Mouse (Mus musculus) lung, embryonic 16.5 days (tissue): ENCODE results near the gene Zfp335. TPM values are rescaled to one million over a fixed set of nuclear protein-coding genes. Genes with fewer than 3 reads are reported as not detected.
A peak's percentile ranks its signal among the peaks of the same experiment; 100 is the strongest.

Experiments
- ATAC-seq: fragments of 200-750 bp; cut with Nextera tagmentation; 2 replicates; pipeline ENCODE4 v1.8.0; 2017; ENCODE audit warnings: low read depth, mild to moderate bottlenecking, moderate library complexity
- H3K27ac ChIP-seq: fragments of 300-500 bp; sonication (generic); 2 replicates; pipeline ENCODE4 v1.5.1; 2014; ENCODE audit warnings: mild to moderate bottlenecking, control low read depth, low read length
- H3K27me3 ChIP-seq: fragments of 300-500 bp; sonication (generic); 2 replicates; pipeline ENCODE4 v1.6.1; 2014; ENCODE audit warnings: low read depth, low read length, mixed read lengths; ENCODE audit not compliant: control insufficient read depth, insufficient read depth
- H3K36me3 ChIP-seq: fragments of 300-500 bp; sonication (generic); 2 replicates; pipeline ENCODE4 v1.6.1; 2014; ENCODE audit warnings: low read length; ENCODE audit not compliant: control insufficient read depth, insufficient read depth
- H3K4me1 ChIP-seq: fragments of 300-500 bp; sonication (generic); replicated peaks from 2 replicates; pipeline ENCODE4 v1.6.1; 2014; ENCODE audit warnings: low read length, mixed read lengths; ENCODE audit not compliant: control insufficient read depth, insufficient read depth
- H3K4me2 ChIP-seq: fragments of 300-500 bp; sonication (generic); 2 replicates; pipeline ENCODE4 v1.6.1; 2014; ENCODE audit warnings: low read depth, low read length, control low read depth
- H3K4me3 ChIP-seq: fragments of 300-500 bp; sonication (generic); 2 replicates; pipeline ENCODE4 v1.5.1; 2014; ENCODE audit warnings: mild to moderate bottlenecking, low read length, control low read depth
- H3K9ac ChIP-seq: fragments of 300-500 bp; sonication (generic); 2 replicates; pipeline ENCODE4 v1.6.1; 2014; ENCODE audit warnings: low read length, control low read depth
- H3K9me3 ChIP-seq: fragments of 300-500 bp; sonication (generic); 2 replicates; pipeline ENCODE4 v1.6.1; 2016; ENCODE audit warnings: low read length; ENCODE audit not compliant: control insufficient read depth
- WGBS: fragments of 180-500 bp; shearing (Covaris S2); extraction: QIAGEN DNeasy Blood & Tissue Kit; methylation state at CpG from one replicate; pipeline ENCODE4 v1.1.7; 2014; 5-methylcytosine and 5-hydroxymethylcytosine counted together
- polyA plus RNA-seq: library from polyadenylated mRNA; unstranded; fragments of >200 nt; fragmentation: Nextera tagmentation; extraction: Ambion mirVana; gene quantifications from 2 replicates; pipeline ENCODE4 v1.2.1, GENCODE M21; 2015

Zfp335 gene
- polyA plus RNA-seq, 1 experiment from 2014 or later = 14.6 TPM

DNA sequence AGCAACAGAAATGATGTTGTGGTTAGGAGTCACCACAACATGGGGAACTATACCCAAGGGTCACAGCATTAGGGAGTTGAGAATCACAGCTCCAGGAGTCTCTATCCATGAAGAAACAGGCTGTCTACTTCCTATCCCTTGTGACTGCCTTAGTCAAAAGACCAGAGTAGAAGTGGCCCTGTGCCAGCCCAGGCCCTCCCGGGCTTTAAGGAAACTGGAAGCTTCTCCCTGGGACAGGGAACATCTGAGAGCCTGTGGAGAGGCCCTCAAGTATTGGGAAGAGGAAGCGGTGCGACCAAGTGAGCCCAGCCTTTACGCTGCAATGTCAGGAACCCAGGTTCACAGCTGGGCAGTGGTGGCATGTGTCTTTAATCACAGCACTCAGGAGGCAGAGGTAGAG is 24.4 kb upstream of the Zfp335 start:
- no peak overlapping the region for H3K4me2 ChIP-seq
- no peak overlapping the region for H3K27ac ChIP-seq
- no peak for ATAC-seq
- WGBS = 53% methylated on average over 4 of the region's 4 CpGs
- no peak overlapping the region for H3K9ac ChIP-seq
- no peaks in the 10 kb centered on the region for H3K36me3 ChIP-seq
- peaks cover 13% of the 10 kb centered on the region for H3K4me1 ChIP-seq
- no peak overlapping the region for H3K4me3 ChIP-seq
- peaks cover 35% of the 10 kb centered on the region for H3K27me3 ChIP-seq
- H3K9me3 ChIP-seq = no peaks in the 10 kb centered on the region

DNA sequence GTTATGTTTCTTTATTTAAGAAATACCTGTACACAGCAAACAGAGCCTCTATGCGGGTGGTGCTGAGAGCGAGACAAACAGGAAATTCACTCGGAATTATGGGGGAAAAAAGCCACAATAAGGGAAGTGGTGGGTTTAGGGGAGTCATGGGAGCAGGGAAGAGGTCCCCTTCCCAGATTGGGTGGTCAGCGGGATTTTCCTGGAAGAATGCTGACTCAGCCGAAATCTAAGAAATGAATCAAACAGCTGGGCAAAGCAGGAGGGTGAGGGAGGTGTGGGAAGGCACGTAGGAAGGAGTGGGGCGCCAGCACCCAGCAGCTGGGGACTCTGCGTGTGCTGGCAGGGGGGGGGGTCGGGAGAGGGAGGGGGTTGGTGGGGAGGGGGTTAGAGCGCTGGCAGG is 22.0 kb upstream of the Zfp335 start:
- Histone ChIP-seq H3K9me3 (no peaks in the 10 kb centered on the region), H3K27me3 (peaks cover 21% of the 10 kb centered on the region), H3K4me2 (no peak overlapping the region), H3K4me3 (no peak overlapping the region), H3K27ac (no peak overlapping the region), H3K4me1 (peaks cover 7% of the 10 kb centered on the region), H3K36me3 (no peaks in the 10 kb centered on the region), H3K9ac (no peak overlapping the region)
- WGBS = 29% methylated on average over 8 of the region's 10 CpGs
- ATAC-seq = no peak

DNA sequence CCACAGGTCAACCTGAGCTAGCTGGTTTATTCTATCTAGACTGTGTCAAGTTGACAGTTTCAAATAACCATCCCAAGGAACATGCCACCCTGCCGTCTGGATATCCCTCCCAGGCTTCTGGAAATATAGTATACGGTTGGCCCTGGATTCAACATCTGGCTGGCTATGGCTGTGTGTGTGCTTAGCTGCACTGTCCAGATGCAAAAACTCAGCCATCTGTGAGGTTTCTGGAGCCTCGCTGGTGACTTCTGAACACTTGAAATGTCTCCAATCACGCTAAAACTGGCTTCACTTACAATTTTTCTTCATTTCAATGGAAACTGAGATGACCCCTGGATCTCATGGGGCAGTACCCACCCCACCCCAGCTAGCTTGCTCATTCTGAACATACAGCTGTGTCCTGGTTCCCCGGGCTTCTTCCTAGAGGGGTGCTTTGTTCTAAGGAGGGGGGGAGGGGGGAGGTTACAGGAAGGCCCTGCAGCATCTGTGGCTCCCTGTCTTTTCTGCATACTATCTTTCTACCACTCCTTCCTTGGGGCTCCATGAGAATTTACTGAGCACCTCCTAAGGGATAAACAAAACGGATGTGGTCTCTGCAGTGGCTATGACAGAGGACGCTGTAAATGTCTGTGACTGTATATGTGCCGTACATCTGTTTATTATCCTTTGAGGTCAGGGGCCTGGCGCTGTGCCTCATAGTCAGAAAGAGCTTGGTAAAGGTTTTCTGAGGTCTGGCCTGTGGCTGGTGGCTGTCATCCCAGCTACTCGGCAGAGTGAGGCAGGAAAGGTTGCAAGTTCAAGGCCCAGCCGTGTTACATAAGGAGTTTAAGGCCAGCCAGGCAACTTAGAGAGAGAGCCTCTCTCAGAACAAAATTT is 19.4 kb upstream of the Zfp335 start:
- Histone ChIP-seq H3K9ac (no peak overlapping the region), H3K4me1 (peaks cover 5% of the 10 kb centered on the region; the same call in 1 of the 2 replicates), H3K4me3 (no peak overlapping the region), H3K36me3 (no peaks in the 10 kb centered on the region), H3K27ac (no peak overlapping the region), H3K4me2 (no peak overlapping the region), H3K9me3 (no peaks in the 10 kb centered on the region), H3K27me3 (peaks cover 11% of the 10 kb centered on the region; the same call in 1 of the 2 replicates)
- 35% methylated on average over 11 of the region's 11 CpGs for WGBS
- peak; percentile 39 for ATAC-seq

DNA sequence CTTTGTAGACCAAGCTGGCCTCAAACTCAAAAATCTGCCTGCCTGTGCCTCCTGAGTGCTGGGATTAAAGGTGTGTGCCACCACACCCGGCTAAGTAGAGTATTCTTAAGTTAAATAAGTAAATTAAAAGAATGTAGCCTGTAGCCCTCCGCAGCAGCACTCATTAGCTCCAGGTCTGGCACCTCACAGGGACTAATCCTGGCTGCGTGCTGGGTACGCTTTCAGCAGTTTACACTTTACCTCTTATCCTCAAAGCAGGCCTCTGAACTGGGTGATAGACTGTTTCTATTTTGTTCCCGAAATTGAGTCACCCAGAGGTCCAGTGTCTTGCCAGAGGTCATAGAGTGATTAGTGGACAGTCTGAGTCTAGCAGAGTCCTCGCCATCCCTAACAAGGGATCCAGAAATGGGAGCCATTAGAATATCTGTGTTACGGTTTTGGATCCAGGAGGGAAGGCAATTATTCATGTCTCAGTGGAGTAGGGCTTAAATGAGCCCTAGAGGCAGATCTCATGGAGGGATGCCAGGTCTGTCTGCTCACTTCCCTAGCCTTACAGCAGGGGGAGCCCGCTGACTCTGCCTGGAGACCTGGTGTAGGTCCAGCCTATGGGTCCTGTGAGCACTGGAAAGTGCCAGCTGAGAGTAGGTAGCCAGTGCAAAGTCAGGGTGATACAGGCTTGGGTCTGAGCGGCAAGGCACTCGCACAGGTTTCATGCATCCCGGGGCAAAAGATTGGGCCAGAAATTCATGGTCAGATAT is 12.7 kb upstream of the Zfp335 start:
- H3K9me3 ChIP-seq = no peaks in the 10 kb centered on the region
- H3K9ac ChIP-seq = no peak overlapping the region
- H3K4me3 ChIP-seq = no peak overlapping the region
- ATAC-seq = peak; percentile 71
- WGBS = 29% methylated on average over 11 of the region's 11 CpGs
- H3K27ac ChIP-seq = no peak overlapping the region
- no peaks in the 10 kb centered on the region for H3K4me1 ChIP-seq
- no peak overlapping the region for H3K4me2 ChIP-seq
- 0 out of 2 replicates have a peak, but pooled peaks cover 2% of the 10 kb centered on the region for H3K36me3 ChIP-seq
- no peaks in the 10 kb centered on the region for H3K27me3 ChIP-seq

DNA sequence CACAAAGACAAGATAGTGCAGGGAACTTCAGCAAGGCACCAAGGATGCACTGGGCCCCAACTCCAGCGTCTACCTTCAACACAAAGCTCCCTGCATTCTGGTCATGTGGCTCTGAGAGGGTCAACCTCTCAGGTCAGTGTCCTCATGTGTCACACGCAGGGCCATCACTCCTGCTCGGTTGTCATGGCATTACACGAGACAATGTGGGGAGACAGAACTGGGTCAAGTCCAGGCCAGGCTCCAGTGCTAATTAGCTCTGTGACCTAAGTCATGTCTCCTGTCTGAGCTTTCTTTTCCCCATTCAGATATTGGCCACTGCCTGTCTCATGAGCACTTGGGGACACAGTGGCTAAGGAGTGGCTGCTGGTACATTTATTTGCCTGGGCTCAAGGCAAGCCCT is 11.7 kb upstream of the Zfp335 start:
- Histone ChIP-seq H3K9me3 (no peaks in the 10 kb centered on the region), H3K4me3 (no peak overlapping the region), H3K27me3 (no peaks in the 10 kb centered on the region), H3K9ac (no peak overlapping the region), H3K36me3 (0 out of 2 replicates have a peak, but pooled peaks cover 2% of the 10 kb centered on the region), H3K4me2 (no peak overlapping the region), H3K27ac (no peak overlapping the region), H3K4me1 (no peaks in the 10 kb centered on the region)
- 54% methylated on average over 4 of the region's 4 CpGs for WGBS
- no peak for ATAC-seq

DNA sequence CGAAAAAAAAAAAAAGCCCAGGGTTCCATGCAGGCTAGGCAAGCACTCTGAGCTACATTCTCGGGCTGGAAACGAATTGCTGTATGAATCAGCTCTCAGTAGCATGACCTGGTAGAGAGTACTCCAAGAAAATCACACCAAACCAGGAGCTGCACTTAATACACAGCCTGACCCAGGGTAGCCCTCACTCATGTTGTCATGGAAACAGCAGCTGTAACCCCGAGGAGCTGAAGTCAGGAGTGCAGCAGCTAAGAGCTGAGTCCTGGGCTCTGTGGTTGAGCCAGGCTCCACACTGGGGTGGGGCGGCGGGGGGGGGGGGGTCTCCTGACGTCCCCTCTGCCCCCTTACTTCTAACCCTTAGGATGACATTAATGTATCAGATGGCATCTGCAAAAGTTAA is 10.4 kb upstream of the Zfp335 start:
- Histone ChIP-seq H3K4me1 (no peaks in the 10 kb centered on the region), H3K4me2 (no peak overlapping the region), H3K4me3 (no peak overlapping the region), H3K9me3 (no peaks in the 10 kb centered on the region), H3K27ac (no peak overlapping the region), H3K27me3 (no peaks in the 10 kb centered on the region), H3K36me3 (0 out of 2 replicates have a peak, but pooled peaks cover 2% of the 10 kb centered on the region), H3K9ac (no peak overlapping the region)
- ATAC-seq = no peak; the same call in 1 of the 2 replicates
- WGBS = 42% methylated on average over 6 of the region's 7 CpGs

DNA sequence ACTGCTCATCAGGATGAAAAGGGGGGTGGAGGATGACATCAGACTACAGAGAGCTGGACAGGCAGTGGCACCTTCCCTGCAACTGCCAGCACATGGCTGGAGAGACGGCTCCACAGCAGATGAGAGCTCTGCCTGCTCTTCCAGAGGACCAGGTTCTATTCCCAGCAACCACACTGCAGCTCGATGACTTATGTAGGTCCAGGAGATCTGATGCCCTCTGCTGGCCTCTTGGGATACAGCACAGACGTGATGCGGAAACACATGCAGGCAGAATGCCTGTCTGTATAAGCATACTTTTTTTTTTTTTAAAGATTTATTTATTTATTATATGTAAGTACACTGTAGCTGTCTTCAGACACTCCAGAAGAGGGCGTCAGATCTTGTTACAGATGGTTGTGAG is 6.8 kb upstream of the Zfp335 start:
- Histone ChIP-seq H3K27ac (no peak overlapping the region), H3K27me3 (no peaks in the 10 kb centered on the region), H3K9ac (no peak overlapping the region), H3K9me3 (no peaks in the 10 kb centered on the region), H3K36me3 (0 out of 2 replicates have a peak, but pooled peaks cover 2% of the 10 kb centered on the region), H3K4me2 (no peak overlapping the region), H3K4me3 (no peak overlapping the region), H3K4me1 (peaks cover 3% of the 10 kb centered on the region; the same call in 1 of the 2 replicates)
- 64% methylated on average over 4 of the region's 5 CpGs for WGBS
- ATAC-seq = 0 out of 2 replicates have a peak, but pooled peaks have one; percentile 9

DNA sequence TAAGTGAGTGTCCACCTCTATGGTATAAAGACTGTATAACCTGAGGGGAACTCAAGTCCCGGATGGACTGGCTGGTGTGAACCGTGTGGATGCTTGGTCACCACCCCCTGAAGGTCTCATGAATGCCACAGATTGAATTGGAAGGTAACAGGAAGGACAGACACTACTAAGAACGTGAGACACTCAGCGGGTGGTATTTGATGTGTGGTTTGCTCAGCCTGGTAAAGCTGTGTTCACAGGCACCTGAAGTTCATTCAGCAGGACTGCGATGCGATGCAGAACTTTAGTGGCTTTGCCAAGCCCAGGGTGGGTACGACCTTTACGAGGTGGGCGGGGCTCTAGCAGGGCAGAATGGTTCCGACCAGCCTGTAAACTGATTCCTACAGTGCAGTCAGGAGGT is 5.8 kb upstream of the Zfp335 start:
- Histone ChIP-seq H3K4me1 (peaks cover 5% of the 10 kb centered on the region), H3K4me3 (no peak overlapping the region), H3K27ac (no peak overlapping the region), H3K36me3 (0 out of 2 replicates have a peak, but pooled peaks cover 2% of the 10 kb centered on the region), H3K9me3 (no peaks in the 10 kb centered on the region), H3K9ac (no peak overlapping the region), H3K4me2 (no peak overlapping the region), H3K27me3 (no peaks in the 10 kb centered on the region)
- WGBS = 68% methylated on average over 10 of the region's 10 CpGs
- no peak for ATAC-seq

DNA sequence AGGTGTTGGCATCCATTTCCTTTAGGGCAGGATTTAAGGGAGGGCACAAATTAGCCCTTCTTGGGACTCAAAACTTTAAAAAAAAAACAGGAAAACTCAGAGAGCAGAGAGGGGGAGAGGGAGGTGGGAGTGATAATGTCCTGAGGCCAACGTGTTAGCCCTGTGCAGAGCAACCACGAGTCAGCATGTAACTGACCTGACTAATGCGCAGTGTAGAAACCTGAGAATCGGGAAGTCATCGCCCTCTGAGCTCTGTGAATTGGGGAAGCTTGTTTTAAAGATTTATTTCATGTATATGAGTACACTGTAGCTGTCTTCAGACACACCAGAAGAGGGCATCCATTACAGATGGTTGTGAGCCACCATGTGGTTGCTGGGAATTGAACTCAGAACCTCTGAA is 5.3 kb upstream of the Zfp335 start:
- H3K9ac ChIP-seq = no peak overlapping the region
- H3K4me3 ChIP-seq = no peak overlapping the region
- H3K9me3 ChIP-seq = no peaks in the 10 kb centered on the region
- H3K27ac ChIP-seq = no peak overlapping the region
- ATAC-seq = no peak
- 0 out of 2 replicates have a peak, but pooled peaks cover 2% of the 10 kb centered on the region for H3K36me3 ChIP-seq
- 69% methylated on average over 5 of the region's 5 CpGs for WGBS
- no peaks in the 10 kb centered on the region for H3K27me3 ChIP-seq
- peaks cover 8% of the 10 kb centered on the region for H3K4me1 ChIP-seq
- H3K4me2 ChIP-seq = no peak overlapping the region
